Mouse (Mus musculus) kidney, adult 2 months (tissue): ENCODE measurements around the gene Olfr694.

Experiments
- CTCF ChIP-seq: fragments of 200-500 bp; conservative IDR thresholded peaks from 2 replicates; pipeline ENCODE4 v1.5.1; 2011; ENCODE audit warnings: low read depth, mild to moderate bottlenecking, control low read depth, low read length, moderate library complexity, mixed read lengths; ENCODE audit not compliant: insufficient read depth, insufficient read length
- POLR2A ChIP-seq: fragments of 200-500 bp; IDR thresholded peaks from one replicate; pipeline ENCODE4 v1.6.1; 2011; ENCODE audit warnings: low read depth, low read length, control low read depth

GRCm38 (mm10) chr7:106651555-106652343, 39.9 kb downstream of the Olfr694 start:
- no peak for TF ChIP-seq POLR2A
- TF ChIP-seq CTCF = no peak
